Mouse (Mus musculus): ENCODE measurements at regions not wholly inside any gene's neighbourhood (a gene's known extent, or its start where the extent isn't known, plus 50 kb on each side); places are given as distances from the start of the nearest gene placed in this dataset.
A peak's percentile ranks its signal among the peaks of the same experiment; 100 is the strongest.

DNA sequence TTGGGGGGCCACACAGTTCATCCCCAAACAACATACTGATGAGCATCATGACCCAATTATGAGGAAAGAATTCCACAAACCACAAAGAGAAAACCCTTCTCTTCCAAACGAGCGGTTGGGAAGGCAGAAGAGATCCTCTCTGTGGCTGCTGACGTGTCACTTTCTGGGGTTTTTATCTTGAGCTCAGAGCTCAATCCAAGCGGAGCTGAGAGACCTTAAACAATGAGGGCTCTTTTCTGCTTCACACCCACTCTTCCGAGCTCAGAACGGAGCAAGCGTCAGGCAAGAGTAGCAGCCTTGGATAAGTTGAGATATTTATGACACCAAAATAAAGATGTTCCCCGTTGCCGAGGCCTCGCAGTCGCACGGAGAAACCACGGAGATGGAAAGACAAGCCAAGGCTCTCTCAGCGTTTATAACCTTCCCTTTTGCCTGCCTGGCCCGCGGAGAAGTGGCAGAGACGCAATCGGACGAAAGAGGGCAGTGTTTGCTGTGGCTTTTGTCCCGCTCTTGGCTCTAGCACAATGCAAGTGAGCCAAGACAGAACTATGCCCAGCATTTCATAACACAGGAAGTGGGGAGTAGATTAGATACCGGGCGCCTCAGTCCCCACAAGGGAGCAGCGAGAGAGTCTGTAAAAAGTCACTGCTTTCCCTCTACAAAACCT, 100.7 kb downstream of the Chic2 start:
- peak; percentile 91 for DNase-seq

- no peak for DNase-seq
Measured at GRCm38 (mm10) chr5:74941426-74941825, 103.1 kb downstream of the Chic2 start.

- no peak for DNase-seq
Measured at GRCm38 (mm10) chr5:74937416-74937940, 107.1 kb downstream of the Chic2 start.

DNA sequence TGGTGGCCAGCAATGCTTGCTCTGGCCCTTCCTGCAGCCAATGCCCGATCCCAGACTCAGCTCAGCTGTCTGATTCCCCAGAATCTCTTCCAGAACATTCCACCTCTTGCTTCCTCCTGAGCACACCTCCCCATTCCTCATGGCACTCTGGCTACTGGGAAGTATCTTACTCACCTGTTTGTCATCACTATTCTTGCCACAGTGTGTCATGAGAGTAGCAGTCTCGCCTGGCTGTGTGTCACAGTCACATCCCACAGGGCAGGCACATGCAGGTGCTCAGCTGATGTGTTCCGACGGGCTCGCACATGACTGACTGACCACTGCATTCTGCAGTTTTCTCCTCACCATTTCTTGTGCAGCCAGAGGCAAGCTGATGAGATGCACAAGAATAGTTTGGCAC, 108.5 kb downstream of the Chic2 start:
- DNase-seq = no peak

- peak; percentile 10 for DNase-seq
Measured at GRCm38 (mm10) chr5:74935676-74936075, 108.9 kb downstream of the Chic2 start.

GRCm38 (mm10) chr5:74933276-74933675, 111.3 kb downstream of the Chic2 start:
- no peak for DNase-seq

- DNase-seq = no peak
Measured at GRCm38 (mm10) chr5:74932206-74932605, 112.4 kb downstream of the Chic2 start.

DNA sequence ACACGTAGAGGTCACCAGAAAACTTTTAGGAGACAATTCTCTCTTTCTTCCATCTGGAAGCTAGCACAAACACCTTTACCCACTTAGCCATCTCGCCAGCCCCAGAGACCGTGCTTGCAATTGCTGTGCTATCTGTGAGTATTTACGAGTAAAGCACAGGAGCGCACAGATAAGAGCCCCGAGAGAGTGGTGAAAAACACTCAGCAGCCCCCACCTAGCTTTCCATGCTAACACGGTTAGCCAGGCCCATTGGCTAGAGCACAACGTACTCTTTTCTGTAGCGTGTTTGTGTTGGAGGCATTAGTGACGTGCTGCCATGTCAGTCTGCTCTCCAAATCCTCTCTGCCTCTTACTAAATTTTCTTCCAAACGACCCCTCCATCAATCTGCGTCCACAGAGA, 112.8 kb downstream of the Chic2 start:
- DNase-seq = no peak

- DNase-seq = no peak
Measured at GRCm38 (mm10) chr5:74927543-74927942, 117.0 kb downstream of the Chic2 start.

DNA sequence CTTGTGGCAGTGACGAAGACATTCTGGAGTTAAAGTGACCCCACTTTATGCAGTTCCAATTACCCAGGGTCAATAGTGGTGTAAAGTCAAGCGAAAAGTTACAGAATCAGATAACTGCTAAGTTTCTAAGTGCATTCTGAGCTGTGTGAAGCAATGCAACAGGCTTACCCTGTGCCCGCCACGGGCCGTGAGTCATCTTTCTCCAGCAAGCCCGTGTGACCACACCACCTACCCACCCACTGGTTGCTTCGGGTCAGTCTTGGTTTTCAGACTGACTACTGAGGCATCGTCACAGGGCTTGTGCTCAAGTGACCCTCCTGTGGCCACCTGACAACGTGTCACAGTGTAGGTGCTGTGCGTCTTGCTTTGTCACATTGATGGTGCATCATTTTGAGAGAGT, 118.8 kb downstream of the Chic2 start:
- DNase-seq = no peak

- DNase-seq = no peak
Measured at GRCm38 (mm10) chr5:74924031-74924533, 120.5 kb downstream of the Chic2 start.

DNA sequence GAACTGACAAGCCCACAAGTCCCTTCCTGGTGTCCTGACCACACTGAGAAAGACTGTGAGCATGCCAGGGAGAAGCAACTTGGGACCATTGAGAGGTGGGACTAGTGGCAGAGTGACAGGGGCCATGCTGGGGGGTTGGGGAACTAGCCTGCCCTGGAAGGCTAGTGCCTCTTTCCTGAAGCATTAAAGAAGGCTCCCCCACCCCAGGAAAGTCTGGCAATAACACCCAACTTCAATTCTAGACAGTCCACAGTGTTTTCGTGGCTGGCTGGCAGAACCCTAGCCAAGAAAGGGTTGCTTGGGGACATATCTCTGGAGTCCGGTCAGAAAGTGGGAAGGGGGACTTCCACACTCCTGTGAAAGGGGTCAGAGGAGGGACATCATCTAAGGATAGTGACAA, 121.2 kb downstream of the Chic2 start:
- DNase-seq = no peak

DNA sequence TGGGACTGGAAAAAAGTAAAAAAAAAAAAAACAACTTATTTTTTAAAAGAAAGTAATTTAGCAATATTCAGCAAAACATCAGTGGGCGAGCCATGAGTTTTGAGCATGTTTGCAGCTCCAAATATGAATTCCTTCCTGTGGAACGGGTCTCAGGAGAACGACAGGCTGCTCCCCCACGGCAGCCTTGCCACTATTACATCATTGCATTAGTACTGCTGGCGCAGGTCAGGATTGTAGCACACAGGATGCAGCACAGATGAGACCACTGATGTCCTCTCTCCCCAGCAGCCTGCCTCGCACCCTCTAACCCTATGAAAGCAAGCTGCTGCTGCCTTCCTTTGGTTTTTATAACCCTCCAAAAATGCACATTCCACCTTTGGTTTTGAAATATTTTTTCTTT, 121.7 kb downstream of the Chic2 start:
- no peak for DNase-seq

DNA sequence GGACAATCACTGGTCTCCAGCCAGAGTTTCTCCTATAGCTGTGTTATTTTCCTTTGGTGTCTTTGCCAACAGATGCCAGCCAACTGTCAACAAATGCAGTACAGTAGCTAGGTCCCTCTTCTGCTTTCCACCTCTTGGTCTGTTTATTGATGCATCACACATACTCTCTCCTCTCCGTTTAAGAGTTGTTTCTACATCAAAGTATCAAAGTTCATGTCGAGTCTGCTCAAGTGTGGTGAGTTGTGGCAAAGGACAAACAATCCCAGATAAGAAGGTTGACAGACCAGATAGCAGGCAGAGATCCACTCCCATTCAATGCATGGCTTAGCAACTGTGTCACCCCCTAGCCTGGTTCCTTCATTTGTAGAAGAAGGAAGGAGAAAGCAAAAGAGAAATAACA, 123.6 kb downstream of the Chic2 start:
- DNase-seq = no peak

DNA sequence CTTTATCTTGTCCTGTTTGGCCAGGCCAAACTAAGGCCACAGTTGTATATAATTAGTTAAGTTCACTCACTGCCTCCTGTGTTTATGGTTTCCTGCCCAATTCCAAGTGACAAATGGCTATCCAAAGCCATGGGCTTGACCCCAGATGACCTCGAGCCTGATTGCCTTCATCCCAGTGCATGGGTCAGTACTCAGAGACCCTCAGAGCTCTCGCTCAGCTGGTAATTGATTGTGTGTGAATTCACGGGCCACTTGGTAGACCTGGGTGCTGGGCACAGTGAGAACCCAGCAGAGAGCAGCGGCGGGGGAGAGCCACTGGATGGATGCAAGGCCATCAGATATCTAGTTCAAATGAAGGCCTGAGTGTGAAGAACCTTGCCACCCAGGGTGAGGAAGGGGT, 124.1 kb downstream of the Chic2 start:
- no peak for DNase-seq

DNA sequence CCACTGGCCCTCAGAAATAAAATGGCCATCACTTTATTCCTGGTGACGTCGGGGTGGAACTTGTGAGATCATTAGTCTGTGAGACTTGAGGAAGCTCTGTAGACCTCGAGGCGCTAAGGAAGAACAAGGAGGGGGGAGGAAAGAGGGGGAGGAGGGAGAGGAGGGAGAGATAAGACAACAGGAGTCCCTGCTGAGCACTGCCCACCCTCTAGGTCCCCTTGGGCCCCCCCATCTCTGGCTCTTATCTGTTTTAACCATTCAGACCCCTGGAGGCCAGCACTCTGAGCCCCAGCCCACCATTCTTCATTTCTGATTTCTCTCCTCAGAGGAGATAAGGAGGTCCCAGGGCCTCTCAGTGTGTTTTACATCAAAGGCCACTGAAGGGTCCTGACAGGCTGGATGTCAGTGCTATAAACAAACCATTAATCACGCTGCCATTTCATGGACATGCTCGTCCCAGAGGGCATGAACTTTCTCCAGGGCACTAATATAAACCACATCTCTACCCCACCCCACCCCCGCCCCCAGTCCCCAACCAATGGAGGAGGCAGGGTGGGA, 139.0 kb downstream of the Chic2 start:
- no peak for DNase-seq

- DNase-seq = no peak
Measured at GRCm38 (mm10) chr5:74904927-74905503, 139.6 kb downstream of the Chic2 start.

- DNase-seq = no peak
Measured at GRCm38 (mm10) chr5:74904327-74904726, 140.2 kb downstream of the Chic2 start.

DNA sequence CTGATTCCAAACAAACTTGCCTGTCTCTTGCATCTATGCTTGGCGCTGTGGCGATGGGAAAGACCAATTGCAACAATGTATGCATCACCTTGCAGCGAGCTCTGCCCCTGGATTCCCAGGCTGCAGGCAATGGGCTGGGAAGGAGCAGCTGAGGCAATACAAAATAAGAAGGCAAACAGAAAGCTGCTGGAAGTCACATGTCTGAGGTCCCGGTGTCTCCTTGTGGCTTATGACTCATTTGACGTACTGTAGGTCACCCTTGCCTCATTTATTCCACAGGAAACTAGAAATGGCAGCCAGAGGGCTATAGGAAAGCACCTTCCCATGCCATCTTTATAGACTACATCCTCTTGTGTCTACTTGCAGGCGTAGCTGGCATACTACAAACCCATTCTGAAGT, 140.9 kb downstream of the Chic2 start:
- peak; percentile 12 for DNase-seq

DNA sequence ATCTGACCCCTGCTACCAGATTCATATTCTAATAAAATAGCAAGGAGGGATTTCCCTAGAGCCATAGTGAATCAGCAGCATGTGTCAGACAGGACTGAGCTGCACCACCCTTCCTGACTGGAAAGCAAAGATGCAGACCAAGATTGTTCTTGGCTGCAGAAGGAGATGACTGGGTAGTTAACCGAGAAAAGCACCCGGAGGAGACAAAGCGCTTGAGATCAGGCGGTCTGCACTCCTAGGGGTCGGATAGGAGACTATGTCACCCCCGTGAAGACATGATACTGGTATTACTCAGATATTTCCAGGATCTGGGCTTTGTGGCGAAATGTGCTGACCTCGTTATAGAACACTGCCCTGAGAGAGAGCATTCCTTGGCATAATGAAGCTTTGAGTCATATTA, 147.4 kb downstream of the Chic2 start:
- peak; percentile 45 for DNase-seq

- DNase-seq = no peak
Measured at GRCm38 (mm10) chr5:74893276-74893675, 151.3 kb downstream of the Chic2 start.

DNA sequence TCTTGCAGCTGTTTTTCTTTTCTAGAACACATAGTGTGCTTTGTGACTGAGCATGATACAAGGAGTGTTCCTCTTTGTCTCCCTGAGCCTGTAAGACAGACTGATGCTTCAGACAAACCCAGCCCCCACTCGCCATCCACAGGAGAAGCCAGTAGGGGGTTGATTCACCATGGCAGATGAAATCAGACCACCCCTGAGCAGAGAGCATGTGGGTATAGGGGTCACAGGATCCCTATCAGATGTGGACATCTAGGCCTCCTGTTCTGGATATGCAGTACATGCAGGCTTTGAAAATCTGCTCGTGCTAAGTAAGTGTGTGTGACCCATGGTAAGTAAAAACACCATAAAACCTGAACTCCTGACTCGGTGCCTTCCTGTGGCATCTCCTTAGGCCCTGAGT, 153.0 kb downstream of the Chic2 start:
- no peak for DNase-seq

- DNase-seq = no peak
Measured at GRCm38 (mm10) chr5:74888934-74889333, 155.6 kb downstream of the Chic2 start.

- DNase-seq = no peak
Measured at GRCm38 (mm10) chr5:74885958-74886357, 158.6 kb downstream of the Chic2 start.
